Mouse (Mus musculus): ENCODE measurements around the gene Gm20388. TPM values are rescaled to one million over a fixed set of nuclear protein-coding genes. Genes with fewer than 3 reads are reported as not detected.

The Gm20388 gene
- polyA plus RNA-seq, 1 experiment from 2014 or later: 1.4 TPM

GRCm38 (mm10) chr8:120184850-120185792 lies 274.5 kb downstream of the Gm20388 start:
- H3K27me3 ChIP-seq (ENCODE audit: control insufficient read depth, insufficient read depth, low read depth, low read length): no peaks in the 10 kb centered on the region
- WGBS (ENCODE audit: insufficient replicate concordance): 48% methylated on average over 17 of the region's 17 CpGs
- H3K9ac ChIP-seq (ENCODE audit: low read depth, low read length): no peak overlapping the region
- H3K36me3 ChIP-seq (ENCODE audit: control insufficient read depth, insufficient read depth): no peaks in the 10 kb centered on the region
- no peaks in the 10 kb centered on the region for H3K9me3 ChIP-seq (replicated peaks; ENCODE audit: control insufficient read depth, low read length)
- H3K4me2 ChIP-seq (ENCODE audit: low read depth, low read length): no peak overlapping the region
- no peak overlapping the region for H3K4me3 ChIP-seq (ENCODE audit: low read depth, low read length)
- H3K4me1 ChIP-seq (ENCODE audit: control insufficient read depth, low read depth, low read length): no peaks in the 10 kb centered on the region
- ATAC-seq (ENCODE audit: low read depth): no peak
- H3K27ac ChIP-seq (ENCODE audit: low read length): no peak overlapping the region

- Histone ChIP-seq H3K9ac (ENCODE audit: low read depth, low read length) (no peak overlapping the region), H3K4me2 (ENCODE audit: low read depth, low read length) (no peak overlapping the region), H3K27me3 (ENCODE audit: control insufficient read depth, insufficient read depth, low read depth, low read length) (no peaks in the 10 kb centered on the region), H3K9me3 (replicated peaks; ENCODE audit: control insufficient read depth, low read length) (no peaks in the 10 kb centered on the region), H3K4me3 (ENCODE audit: low read depth, low read length) (no peak overlapping the region), H3K36me3 (ENCODE audit: control insufficient read depth, insufficient read depth) (no peaks in the 10 kb centered on the region), H3K4me1 (ENCODE audit: control insufficient read depth, low read depth, low read length) (no peaks in the 10 kb centered on the region), H3K27ac (ENCODE audit: low read length) (no peak overlapping the region)
- no peak for ATAC-seq (ENCODE audit: low read depth)
- 62% methylated on average over 8 of the region's 8 CpGs for WGBS (ENCODE audit: insufficient replicate concordance)
Observed at GRCm38 (mm10) chr8:120186454-120186853, 275.8 kb downstream of the Gm20388 start.

GRCm38 (mm10) chr8:120188510-120188909 lies 277.9 kb downstream of the Gm20388 start:
- Histone ChIP-seq H3K9me3 (replicated peaks; ENCODE audit: control insufficient read depth, low read length) (no peaks in the 10 kb centered on the region), H3K9ac (ENCODE audit: low read depth, low read length) (no peak overlapping the region), H3K27me3 (ENCODE audit: control insufficient read depth, insufficient read depth, low read depth, low read length) (no peaks in the 10 kb centered on the region), H3K4me2 (ENCODE audit: low read depth, low read length) (no peak overlapping the region), H3K27ac (ENCODE audit: low read length) (no peak overlapping the region), H3K4me3 (ENCODE audit: low read depth, low read length) (no peak overlapping the region), H3K4me1 (ENCODE audit: control insufficient read depth, low read depth, low read length) (no peaks in the 10 kb centered on the region), H3K36me3 (ENCODE audit: control insufficient read depth, insufficient read depth) (no peaks in the 10 kb centered on the region)
- ATAC-seq (ENCODE audit: low read depth): no peak
- 58% methylated on average over 6 of the region's 6 CpGs for WGBS (ENCODE audit: insufficient replicate concordance)

GRCm38 (mm10) chr8:120189440-120189839 lies 278.8 kb downstream of the Gm20388 start:
- no peaks in the 10 kb centered on the region for H3K36me3 ChIP-seq (ENCODE audit: control insufficient read depth, insufficient read depth)
- H3K27ac ChIP-seq (ENCODE audit: low read length): no peak overlapping the region
- H3K4me2 ChIP-seq (ENCODE audit: low read depth, low read length): no peak overlapping the region
- no peak overlapping the region for H3K9ac ChIP-seq (ENCODE audit: low read depth, low read length)
- H3K4me3 ChIP-seq (ENCODE audit: low read depth, low read length): no peak overlapping the region
- 60% methylated on average over 6 of the region's 6 CpGs for WGBS (ENCODE audit: insufficient replicate concordance)
- H3K27me3 ChIP-seq (ENCODE audit: control insufficient read depth, insufficient read depth, low read depth, low read length): no peaks in the 10 kb centered on the region
- ATAC-seq (ENCODE audit: low read depth): no peak
- no peaks in the 10 kb centered on the region for H3K4me1 ChIP-seq (ENCODE audit: control insufficient read depth, low read depth, low read length)
- no peaks in the 10 kb centered on the region for H3K9me3 ChIP-seq (replicated peaks; ENCODE audit: control insufficient read depth, low read length)

DNA sequence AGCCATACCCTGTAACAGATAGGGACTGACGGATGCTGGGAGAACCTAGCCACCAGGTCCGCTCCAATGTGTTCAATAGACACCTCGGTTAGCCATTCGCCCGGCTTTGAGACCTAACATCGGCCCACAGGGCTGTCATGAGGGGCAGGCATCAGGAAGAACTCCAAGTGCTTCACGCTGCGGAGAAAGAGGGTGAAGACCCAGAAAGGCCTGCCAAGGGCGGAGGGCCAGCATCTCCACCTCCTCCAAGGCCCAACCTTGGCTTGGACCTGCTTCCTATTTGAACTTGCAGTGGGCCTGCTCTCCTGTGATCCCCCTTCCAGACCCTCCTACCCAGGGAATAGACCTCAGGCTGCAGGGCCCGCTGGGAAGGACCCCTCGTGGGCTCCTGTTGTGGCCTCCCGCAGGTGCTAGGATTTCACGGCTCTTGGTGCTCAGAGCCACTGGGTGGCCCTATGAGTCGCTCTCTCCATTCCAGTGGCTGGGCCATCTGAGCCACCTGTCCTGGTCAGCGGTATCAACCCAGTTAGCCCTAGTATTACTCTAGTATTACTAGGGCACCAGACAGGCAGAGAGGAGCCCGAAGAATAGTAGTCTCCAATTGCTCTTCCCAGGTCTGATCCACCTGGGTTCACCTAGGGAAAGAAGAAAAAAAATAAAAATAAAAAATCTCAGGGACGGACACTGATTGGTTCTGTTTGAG lies 279.6 kb downstream of the Gm20388 start:
- H3K27me3 ChIP-seq (ENCODE audit: control insufficient read depth, insufficient read depth, low read depth, low read length): no peaks in the 10 kb centered on the region
- H3K4me2 ChIP-seq (ENCODE audit: low read depth, low read length): no peak overlapping the region
- no peak overlapping the region for H3K4me3 ChIP-seq (ENCODE audit: low read depth, low read length)
- H3K4me1 ChIP-seq (ENCODE audit: control insufficient read depth, low read depth, low read length): no peaks in the 10 kb centered on the region
- 65% methylated on average over 17 of the region's 17 CpGs for WGBS (ENCODE audit: insufficient replicate concordance)
- no peak for ATAC-seq (ENCODE audit: low read depth)
- no peak overlapping the region for H3K27ac ChIP-seq (ENCODE audit: low read length)
- no peak overlapping the region for H3K9ac ChIP-seq (ENCODE audit: low read depth, low read length)
- H3K36me3 ChIP-seq (ENCODE audit: control insufficient read depth, insufficient read depth): no peaks in the 10 kb centered on the region
- H3K9me3 ChIP-seq (replicated peaks; ENCODE audit: control insufficient read depth, low read length): no peaks in the 10 kb centered on the region

DNA sequence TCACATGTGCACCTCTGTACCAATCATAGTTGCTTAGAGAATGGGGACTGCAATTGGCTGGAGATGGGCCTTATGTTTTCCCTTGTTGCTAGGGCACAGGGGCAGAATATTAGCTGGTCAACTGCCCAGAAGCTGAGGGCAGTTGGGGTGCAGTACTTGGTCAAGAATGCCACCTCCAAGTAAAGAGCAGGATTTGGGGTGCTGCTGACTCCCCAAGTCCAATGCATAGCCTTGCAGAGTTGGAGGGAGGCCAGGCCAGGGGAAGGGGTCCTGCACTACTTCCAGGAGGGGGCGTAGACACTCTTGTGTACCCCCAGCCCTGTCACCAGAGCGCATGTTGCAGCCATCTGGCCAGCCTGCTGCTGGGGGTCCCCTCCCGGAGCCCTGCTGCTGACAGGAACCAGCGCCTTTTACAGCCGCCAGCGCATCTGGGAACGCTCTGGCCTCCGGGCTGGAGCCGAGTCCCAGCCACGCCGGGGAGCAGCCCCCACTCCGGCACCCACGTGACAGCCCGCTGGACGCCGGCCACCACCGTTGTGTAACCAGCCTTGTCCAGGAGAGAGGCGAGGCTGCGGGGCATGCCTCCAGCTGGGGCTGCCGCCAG lies 280.3 kb downstream of the Gm20388 start:
- no peak overlapping the region for H3K4me3 ChIP-seq (ENCODE audit: low read depth, low read length)
- H3K9me3 ChIP-seq (replicated peaks; ENCODE audit: control insufficient read depth, low read length): no peaks in the 10 kb centered on the region
- H3K4me2 ChIP-seq (ENCODE audit: low read depth, low read length): peak overlapping the region; percentile 40
- no peak overlapping the region for H3K9ac ChIP-seq (ENCODE audit: low read depth, low read length)
- peak; percentile 86 for ATAC-seq (ENCODE audit: low read depth)
- H3K27me3 ChIP-seq (ENCODE audit: control insufficient read depth, insufficient read depth, low read depth, low read length): no peaks in the 10 kb centered on the region
- H3K4me1 ChIP-seq (ENCODE audit: control insufficient read depth, low read depth, low read length): no peaks in the 10 kb centered on the region
- WGBS (ENCODE audit: insufficient replicate concordance): 37% methylated on average over 19 of the region's 20 CpGs
- H3K27ac ChIP-seq (ENCODE audit: low read length): no peak overlapping the region
- no peaks in the 10 kb centered on the region for H3K36me3 ChIP-seq (ENCODE audit: control insufficient read depth, insufficient read depth)

DNA sequence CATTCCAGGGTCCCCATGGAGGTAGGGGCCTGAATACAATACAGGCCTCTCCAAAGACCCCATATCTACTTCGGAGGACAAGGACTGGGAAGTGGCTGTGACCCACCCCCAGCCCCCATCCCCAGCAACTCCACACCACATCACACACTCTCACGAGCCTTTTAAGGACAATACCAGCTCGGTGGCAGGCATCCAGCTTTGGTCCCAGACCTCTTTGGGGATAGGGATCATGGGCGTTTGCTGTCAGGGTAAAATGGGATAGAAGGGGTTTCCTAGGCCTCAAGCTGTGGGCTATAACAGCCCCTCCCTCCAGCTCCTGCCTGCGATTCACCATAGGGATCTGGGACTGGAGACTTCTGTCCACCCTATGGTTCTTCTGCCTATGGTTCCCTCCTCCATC lies 281.0 kb downstream of the Gm20388 start:
- Histone ChIP-seq H3K36me3 (ENCODE audit: control insufficient read depth, insufficient read depth) (no peaks in the 10 kb centered on the region), H3K9ac (ENCODE audit: low read depth, low read length) (no peak overlapping the region), H3K4me3 (ENCODE audit: low read depth, low read length) (no peak overlapping the region), H3K27me3 (ENCODE audit: control insufficient read depth, insufficient read depth, low read depth, low read length) (no peaks in the 10 kb centered on the region), H3K4me1 (ENCODE audit: control insufficient read depth, low read depth, low read length) (no peaks in the 10 kb centered on the region), H3K27ac (ENCODE audit: low read length) (no peak overlapping the region), H3K4me2 (ENCODE audit: low read depth, low read length) (no peak overlapping the region), H3K9me3 (replicated peaks; ENCODE audit: control insufficient read depth, low read length) (no peaks in the 10 kb centered on the region)
- no peak for ATAC-seq (ENCODE audit: low read depth)
- 56% methylated on average over 5 of the region's 5 CpGs for WGBS (ENCODE audit: insufficient replicate concordance)

GRCm38 (mm10) chr8:120192118-120192517 lies 281.5 kb downstream of the Gm20388 start:
- H3K4me2 ChIP-seq (ENCODE audit: low read depth, low read length): no peak overlapping the region
- no peaks in the 10 kb centered on the region for H3K4me1 ChIP-seq (ENCODE audit: control insufficient read depth, low read depth, low read length)
- H3K9ac ChIP-seq (ENCODE audit: low read depth, low read length): no peak overlapping the region
- no peak for ATAC-seq (ENCODE audit: low read depth)
- no peaks in the 10 kb centered on the region for H3K27me3 ChIP-seq (ENCODE audit: control insufficient read depth, insufficient read depth, low read depth, low read length)
- no peaks in the 10 kb centered on the region for H3K36me3 ChIP-seq (ENCODE audit: control insufficient read depth, insufficient read depth)
- H3K27ac ChIP-seq (ENCODE audit: low read length): no peak overlapping the region
- H3K4me3 ChIP-seq (ENCODE audit: low read depth, low read length): no peak overlapping the region
- H3K9me3 ChIP-seq (replicated peaks; ENCODE audit: control insufficient read depth, low read length): no peaks in the 10 kb centered on the region
- WGBS (ENCODE audit: insufficient replicate concordance): 73% methylated on average over 5 of the region's 5 CpGs

- no peak overlapping the region for H3K4me2 ChIP-seq (ENCODE audit: low read depth, low read length)
- no peak overlapping the region for H3K4me3 ChIP-seq (ENCODE audit: low read depth, low read length)
- no peaks in the 10 kb centered on the region for H3K36me3 ChIP-seq (ENCODE audit: control insufficient read depth, insufficient read depth)
- H3K9me3 ChIP-seq (replicated peaks; ENCODE audit: control insufficient read depth, low read length): no peaks in the 10 kb centered on the region
- no peak overlapping the region for H3K9ac ChIP-seq (ENCODE audit: low read depth, low read length)
- H3K27me3 ChIP-seq (ENCODE audit: control insufficient read depth, insufficient read depth, low read depth, low read length): no peaks in the 10 kb centered on the region
- H3K4me1 ChIP-seq (ENCODE audit: control insufficient read depth, low read depth, low read length): no peaks in the 10 kb centered on the region
- 55% methylated on average over 6 of the region's 6 CpGs for WGBS (ENCODE audit: insufficient replicate concordance)
- no peak overlapping the region for H3K27ac ChIP-seq (ENCODE audit: low read length)
- ATAC-seq (ENCODE audit: low read depth): no peak
Observed at GRCm38 (mm10) chr8:120201351-120201750, 290.7 kb downstream of the Gm20388 start.

All from liver, embryonic 16.5 days (tissue).